Mouse (Mus musculus) neutrophil, adult 5-6 weeks (primary cell): ENCODE measurements around the gene Jund. TPM values are rescaled to one million over a fixed set of nuclear protein-coding genes. Genes with fewer than 3 reads are reported as not detected.

Experiments
- ATAC-seq: fragments of 151-379, 151-347 bp; 2 replicates; pipeline ENCODE4 v1.8.0; 2017; ENCODE audit warnings: mild to moderate bottlenecking, moderate TSS enrichment; ENCODE audit not compliant: insufficient number of reproducible peaks, poor library complexity, low FRiP score, severe bottlenecking; ENCODE audit errors: extremely low read depth
- total RNA-seq: library from RNA; stranded (forward); fragments of 200-1000 nt; gene quantifications from 2 replicates; pipeline ENCODE4 v1.2.3, GENCODE M21; 2017

Gene Jund
- total RNA-seq, 1 experiment from 2014 or later: 316 TPM

DNA sequence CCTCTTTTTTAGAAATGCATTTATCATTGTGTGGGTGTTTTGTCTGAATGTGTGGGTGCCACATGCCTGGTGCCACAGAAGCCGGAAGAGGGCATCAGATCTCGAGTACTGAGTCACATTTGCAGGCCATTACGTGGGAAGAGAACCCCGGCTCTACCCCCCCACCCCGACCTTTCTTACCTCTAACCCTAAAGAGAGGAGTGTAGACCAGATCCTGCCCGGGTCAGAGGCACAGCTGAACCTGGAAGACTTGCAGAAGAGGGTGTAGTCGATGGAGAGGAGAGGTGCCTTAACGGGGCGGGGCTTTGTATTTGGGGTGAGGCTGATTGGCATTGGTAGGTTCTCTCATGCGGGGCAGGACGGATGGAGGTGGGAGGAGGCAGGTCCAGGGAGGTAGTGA, 46.1 kb downstream of the Jund start:
- ATAC-seq: peak; percentile 10; the same call in 1 of the 2 replicates

DNA sequence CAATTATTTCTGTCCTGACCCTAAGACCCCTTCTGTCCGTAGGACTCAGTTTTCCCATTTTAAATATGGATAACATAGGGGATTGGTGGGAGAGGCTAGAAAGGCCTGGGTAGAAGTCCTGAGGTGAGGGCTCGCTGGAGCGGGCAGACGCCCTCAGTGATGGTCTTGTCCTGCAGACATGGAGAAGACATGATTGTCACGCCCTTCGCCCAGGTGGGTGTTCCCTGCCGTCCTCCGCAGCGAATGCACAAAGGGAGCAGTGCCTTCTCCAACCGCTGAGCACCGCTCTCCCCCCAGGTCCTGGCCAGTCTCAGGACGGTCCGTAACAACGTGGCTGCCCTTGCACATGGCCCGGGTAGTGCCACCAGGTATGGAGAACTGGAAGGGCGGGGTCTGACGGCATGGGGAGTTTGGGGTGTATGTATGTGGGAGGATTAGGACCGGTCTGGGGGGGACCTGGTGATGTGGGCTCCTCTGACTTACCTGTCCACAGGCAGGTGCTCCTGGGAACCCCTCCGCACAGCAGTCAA, 47.0 kb downstream of the Jund start:
- no peak for ATAC-seq

DNA sequence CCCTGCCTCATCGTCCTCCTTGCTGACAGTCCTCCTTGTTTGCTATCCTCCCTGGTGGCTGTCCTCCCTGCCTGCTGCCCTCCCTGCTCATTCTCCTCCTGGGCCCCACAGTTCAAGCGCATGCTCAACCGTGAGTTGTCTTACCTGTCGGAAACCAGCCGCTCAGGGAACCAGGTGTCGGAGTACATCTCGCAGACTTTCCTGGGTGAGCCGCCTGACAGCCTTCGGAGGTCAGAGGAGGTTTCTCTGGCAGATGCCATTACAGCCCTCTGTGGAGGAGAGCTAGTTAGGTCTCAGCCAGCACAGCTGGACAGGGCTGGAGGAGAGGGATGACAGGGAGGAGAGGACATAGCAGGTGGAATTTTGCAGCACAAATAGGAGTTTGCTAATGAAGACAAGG, 47.9 kb downstream of the Jund start:
- no peak for ATAC-seq

DNA sequence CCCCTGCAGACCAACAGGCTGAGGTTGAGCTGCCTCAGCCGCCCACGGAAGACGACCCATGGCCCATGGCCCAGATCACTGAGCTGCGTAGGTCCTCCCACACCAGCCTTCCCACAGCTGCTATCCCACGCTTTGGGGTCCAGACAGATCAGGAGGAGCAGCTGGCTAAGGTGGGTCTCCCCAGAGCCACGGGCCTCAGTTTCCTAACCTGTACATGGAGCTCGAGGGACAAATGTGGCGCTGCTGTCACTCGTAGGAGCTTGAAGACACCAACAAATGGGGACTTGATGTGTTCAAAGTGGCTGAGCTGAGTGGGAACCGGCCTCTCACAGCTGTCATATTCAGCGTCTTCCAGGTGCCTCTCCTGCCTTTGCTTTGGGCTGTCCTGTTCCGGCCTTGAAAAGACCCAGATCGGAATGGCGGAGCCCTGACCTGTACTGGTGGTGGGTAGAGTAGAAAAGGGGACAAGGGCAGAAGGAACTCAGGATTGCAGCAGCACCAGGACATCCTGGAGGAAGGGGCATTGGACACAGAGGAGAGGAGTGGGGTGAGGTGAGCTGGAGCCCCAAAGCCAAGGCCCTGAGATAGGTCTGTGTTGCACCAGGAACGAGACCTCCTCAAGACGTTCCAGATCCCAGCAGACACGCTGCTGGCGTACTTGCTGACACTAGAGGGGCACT, 48.6 kb downstream of the Jund start:
- no peak for ATAC-seq

DNA sequence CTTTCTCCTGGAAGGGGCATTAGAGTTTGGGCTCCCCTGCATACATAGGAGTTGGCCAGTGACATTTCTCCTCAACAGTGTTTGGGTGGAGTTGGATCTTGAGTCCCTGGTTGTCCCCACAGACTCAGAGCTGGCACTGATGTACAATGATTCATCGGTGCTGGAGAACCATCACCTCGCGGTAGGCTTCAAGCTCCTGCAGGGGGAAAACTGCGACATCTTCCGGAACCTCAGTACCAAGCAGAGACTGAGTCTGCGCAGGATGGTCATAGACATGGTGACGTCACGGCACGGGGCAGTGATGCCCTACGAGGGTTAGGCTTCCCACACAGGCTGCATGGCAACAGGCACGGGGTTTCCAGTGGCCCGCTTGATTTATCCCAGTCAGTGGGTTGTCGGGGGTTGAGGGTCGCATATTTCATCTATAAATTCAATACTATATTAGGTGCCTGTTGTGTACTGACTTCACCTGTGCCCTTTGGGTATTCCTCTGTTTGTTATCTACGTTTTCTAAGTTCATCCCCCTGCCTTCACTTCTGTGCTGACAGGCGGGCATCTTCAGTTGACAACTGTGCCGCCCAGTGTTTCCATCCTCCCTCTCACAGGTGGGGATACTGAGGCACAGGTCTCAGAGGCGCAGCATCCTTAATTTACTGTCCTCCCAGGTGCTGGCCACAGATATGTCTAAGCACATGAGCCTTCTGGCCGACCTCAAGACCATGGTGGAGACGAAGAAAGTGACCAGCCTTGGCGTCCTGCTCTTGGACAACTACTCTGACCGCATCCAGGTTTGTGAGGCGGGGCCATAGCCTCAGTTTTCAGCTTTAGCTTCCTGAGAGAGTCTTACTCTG, 49.7 kb downstream of the Jund start:
- ATAC-seq: no peak

DNA sequence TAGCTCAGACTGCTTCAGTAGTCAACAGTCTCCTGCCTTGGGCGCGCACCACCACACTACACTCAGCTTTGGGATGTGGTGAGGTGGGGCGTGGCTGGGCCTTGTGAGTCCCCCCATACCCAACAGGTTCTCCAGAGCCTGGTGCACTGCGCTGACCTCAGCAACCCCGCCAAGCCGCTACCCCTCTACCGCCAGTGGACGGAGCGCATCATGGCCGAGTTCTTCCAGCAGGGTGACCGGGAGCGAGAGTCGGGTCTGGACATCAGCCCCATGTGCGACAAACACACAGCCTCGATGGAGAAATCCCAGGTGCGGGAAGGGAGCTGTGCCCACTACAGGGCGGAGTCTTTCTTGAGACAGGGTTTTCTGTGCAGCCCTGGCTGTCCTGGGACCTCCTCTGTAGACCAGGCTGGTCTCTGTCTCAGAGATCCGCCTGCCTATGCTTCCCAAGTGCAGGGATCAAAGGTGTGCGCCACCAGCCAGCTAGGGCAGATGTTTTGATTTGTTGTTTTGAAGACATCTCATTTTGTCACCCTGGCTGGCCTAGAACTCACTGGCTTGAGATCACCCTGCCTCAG, 50.4 kb downstream of the Jund start:
- no peak for ATAC-seq

Other genes with a start within 250 kb of the Jund start
- 5.0 and 5.8 TPM in 2 replicates for gene Klhl26, start 222.0 kb upstream of the Jund start, total RNA-seq
- gene Tmem59l, start 211.6 kb upstream of the Jund start, total RNA-seq: not detected in 2 replicates
- not detected in 2 replicates for gene Crlf1, start 205.8 kb upstream of the Jund start, total RNA-seq
- 12.4 and 29.8 TPM in 2 replicates for gene Rex1bd, start 192.2 kb upstream of the Jund start, total RNA-seq
- 720 and 1,162 TPM in 2 replicates for gene Uba52, start 188.1 kb upstream of the Jund start, total RNA-seq
- gene Fkbp8, start 171.2 kb upstream of the Jund start, total RNA-seq: 185 and 192 TPM in 2 replicates
- 47.4 and 51.6 TPM in 2 replicates for gene Kxd1, start 171.0 kb upstream of the Jund start, total RNA-seq
- gene Ell, start 159.5 kb upstream of the Jund start, total RNA-seq: 38.8 and 40.6 TPM in 2 replicates
- 51.3 and 51.4 TPM in 2 replicates for gene Isyna1, start 104.6 kb upstream of the Jund start, total RNA-seq
- 31.3 and 45.8 TPM in 2 replicates for gene Ssbp4, start 90.1 kb upstream of the Jund start, total RNA-seq
- 54.1 and 63.7 TPM in 2 replicates for gene Lrrc25, start 82.8 kb upstream of the Jund start, total RNA-seq
- not detected in 2 replicates for gene Gdf15, start 66.5 kb upstream of the Jund start, total RNA-seq
- gene Pgpep1, start 38.6 kb upstream of the Jund start, total RNA-seq: 4.4 and 7.7 TPM in 2 replicates
- 103 and 134 TPM in 2 replicates for gene Lsm4, start 25.7 kb upstream of the Jund start, total RNA-seq
- gene Iqcn, start 4.5 kb downstream of the Jund start, total RNA-seq: 2.4 and 2.8 TPM in 2 replicates
- not detected in 2 replicates for gene Gm3336, start 19.6 kb downstream of the Jund start, total RNA-seq
- 2.2 and 2.4 TPM in 2 replicates for gene Pde4c, start 24.8 kb downstream of the Jund start, total RNA-seq
- 5.2 and 5.5 TPM in 2 replicates for gene Rab3a, start 55.7 kb downstream of the Jund start, total RNA-seq
- 4.5 and 4.8 TPM in 2 replicates for gene Mpv17l2, start 62.0 kb downstream of the Jund start, total RNA-seq
- gene Pik3r2, start 77.8 kb downstream of the Jund start, total RNA-seq: 19.9 and 20.3 TPM in 2 replicates
- gene Mast3, start 106.1 kb downstream of the Jund start, total RNA-seq: 30.7 and 40.2 TPM in 2 replicates
- gene Il12rb1, start 109.5 kb downstream of the Jund start, total RNA-seq: 0.98 and 3.1 TPM in 2 replicates
- gene Arrdc2, start 140.8 kb downstream of the Jund start, total RNA-seq: 20.7 and 24.9 TPM in 2 replicates
- gene Kcnn1, start 164.3 kb downstream of the Jund start, total RNA-seq: not detected in 2 replicates
- 20.0 and 26.8 TPM in 2 replicates for gene Ccdc124, start 175.0 kb downstream of the Jund start, total RNA-seq
- not detected in 2 replicates for gene Slc5a5, start 193.8 kb downstream of the Jund start, total RNA-seq
- gene Rpl18a, start 198.5 kb downstream of the Jund start, total RNA-seq: 1,826 and 2,087 TPM in 2 replicates
- 11.9 and 13.5 TPM in 2 replicates for gene Map1s, start 207.0 kb downstream of the Jund start, total RNA-seq